Mouse (Mus musculus): ENCODE results near the gene Plxdc2. TPM values are rescaled to one million over a fixed set of nuclear protein-coding genes. Genes with fewer than 3 reads are reported as not detected.

Gene Plxdc2
- total RNA-seq (2021) = 10 to 100 TPM; 24.3 to 26.4 TPM
- long read RNA-seq, experiment 1, full-length matches to known transcripts = 21 of 23 reads
- long read RNA-seq, experiment 1, partial matches to known transcripts = 0 of 23 reads
- long read RNA-seq, experiment 1, other reads (novel, unspliced or antisense) = 2 of 23 reads
- long read RNA-seq, experiment 2, full-length matches to known transcripts = 29 of 30 reads
- long read RNA-seq, experiment 2, partial matches to known transcripts = 0 of 30 reads
- long read RNA-seq, experiment 2, other reads (novel, unspliced or antisense) = 1 of 30 reads

- intact Hi-C loops (cut with DNase I) = loop anchor here (2.0 to 5.0 kb wide), 4 partner anchors 556 to 1059 kb away; no protein-coding TSS in a partner anchor
- peak; percentile 72 to 75 for DNase-seq
Observed at GRCm38 (mm10) chr2:16356106-16356818, at the start of gene Plxdc2. Gene Plxdc2 (plus strand): TSS chr2:16356304.

DNA sequence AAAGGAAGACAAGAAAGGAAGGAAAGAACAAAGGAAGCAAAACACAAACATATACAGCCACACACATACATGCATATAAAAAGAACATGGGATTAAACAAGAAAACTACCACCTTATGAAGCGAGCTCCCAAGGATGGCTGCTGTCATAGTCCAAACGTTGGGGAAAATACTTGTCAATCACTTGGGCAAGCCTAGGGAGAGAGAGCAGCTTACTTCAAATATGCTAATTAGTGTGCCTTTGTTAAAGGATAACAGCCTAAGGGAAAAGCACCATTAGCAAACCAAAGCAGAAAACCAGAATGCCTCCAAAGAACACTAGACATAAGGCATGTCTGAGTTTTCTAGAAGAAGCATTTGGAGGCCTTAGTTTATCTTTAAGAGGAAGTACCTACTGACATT is 45.7 kb upstream of the Plxdc2 start:
- no peak for DNase-seq
- intact Hi-C loops (cut with DNase I) = no loop called here

DNA sequence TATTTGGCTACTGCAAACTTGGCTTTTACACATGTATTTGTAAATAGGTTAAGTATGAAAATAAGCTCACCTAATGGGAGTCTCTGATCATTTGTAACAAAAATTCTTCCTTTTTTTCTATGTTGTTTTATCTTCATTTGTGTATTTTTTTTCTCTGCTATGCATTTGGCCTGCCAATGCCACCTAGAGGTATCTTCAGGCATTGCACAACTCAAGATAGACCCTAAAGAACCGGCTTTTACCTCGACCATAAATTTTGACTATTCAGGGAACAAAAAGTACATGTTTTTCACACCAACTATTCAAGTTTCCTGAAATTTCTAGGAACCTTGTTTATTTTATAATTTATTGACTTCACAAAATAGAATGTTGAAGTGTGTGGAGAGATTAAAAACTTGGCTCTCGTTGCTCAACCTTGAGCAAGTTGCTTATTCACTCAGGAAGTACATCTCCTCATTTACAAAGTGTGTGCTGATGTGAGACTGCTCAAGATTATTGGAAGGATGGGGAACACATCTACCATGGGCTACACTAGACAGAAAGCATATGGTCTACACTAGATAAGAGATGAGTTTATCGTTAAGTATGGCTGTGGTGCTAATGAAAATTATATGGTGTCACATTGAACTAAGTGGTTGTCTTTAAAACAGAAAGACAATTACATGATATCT is 43.6 kb upstream of the Plxdc2 start:
- DNase-seq = peak in 1 of 2 experiments; percentile 11
- intact Hi-C loops (cut with DNase I) = no loop called here

- DNase-seq = no peak
- intact Hi-C loops (cut with DNase I) = no loop called here
Observed at GRCm38 (mm10) chr2:16335194-16335781, 20.8 kb upstream of the Plxdc2 start.

GRCm38 (mm10) chr2:16344564-16344963 is 11.5 kb upstream of the Plxdc2 start:
- DNase-seq = no peak
- intact Hi-C loops (cut with DNase I) = no loop called here

DNA sequence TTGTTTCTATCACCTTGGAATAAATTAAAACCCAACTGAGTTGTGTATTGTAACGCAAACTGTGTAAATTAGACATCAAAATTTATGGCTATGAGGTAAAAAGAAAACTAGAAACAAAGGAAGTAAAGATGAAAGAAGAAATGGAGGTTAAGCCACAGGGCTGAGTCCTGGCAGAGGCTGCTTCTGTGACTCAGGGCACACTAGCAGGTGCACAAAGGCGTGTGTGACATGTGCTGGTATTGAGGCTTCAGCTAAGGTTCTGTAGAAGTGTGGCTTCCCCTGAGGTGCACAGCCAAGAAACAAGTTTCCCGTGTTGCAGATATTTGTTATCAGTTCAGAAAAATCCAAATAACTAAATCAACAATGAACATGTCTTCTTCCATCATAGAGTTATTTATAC is 5.0 kb upstream of the Plxdc2 start:
- no peak for DNase-seq
- intact Hi-C loops (cut with DNase I) = no loop called here

DNA sequence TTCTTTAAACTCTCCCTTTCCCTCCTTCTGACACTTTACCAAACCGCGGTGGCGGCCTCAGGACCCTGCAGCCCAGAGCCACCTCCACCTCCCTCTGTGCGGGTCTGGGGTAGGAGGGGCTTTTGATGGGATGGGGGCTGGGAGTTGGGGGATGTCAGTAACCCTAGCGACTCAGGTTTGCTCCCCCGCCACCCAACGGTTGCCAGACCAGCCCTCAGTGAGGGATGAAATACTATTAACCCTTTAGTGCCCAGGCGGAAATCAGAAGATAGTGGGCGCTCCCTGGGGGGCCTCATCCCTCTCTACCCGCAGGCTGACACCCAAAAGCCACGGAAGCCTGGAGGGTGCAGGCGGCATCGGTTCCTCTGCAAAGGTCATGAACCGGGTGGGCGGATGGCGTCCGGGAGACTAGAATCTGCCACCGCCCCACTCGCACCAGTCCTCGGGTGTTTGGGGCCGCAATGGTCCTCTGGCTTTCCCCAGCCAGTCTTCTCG is 446 bp upstream of the Plxdc2 start:
- intact Hi-C loops (cut with DNase I) = loop anchor here (2.0 to 5.0 kb wide), 4 partner anchors 557 to 1059 kb away; no protein-coding TSS in a partner anchor
- no peak for DNase-seq

DNA sequence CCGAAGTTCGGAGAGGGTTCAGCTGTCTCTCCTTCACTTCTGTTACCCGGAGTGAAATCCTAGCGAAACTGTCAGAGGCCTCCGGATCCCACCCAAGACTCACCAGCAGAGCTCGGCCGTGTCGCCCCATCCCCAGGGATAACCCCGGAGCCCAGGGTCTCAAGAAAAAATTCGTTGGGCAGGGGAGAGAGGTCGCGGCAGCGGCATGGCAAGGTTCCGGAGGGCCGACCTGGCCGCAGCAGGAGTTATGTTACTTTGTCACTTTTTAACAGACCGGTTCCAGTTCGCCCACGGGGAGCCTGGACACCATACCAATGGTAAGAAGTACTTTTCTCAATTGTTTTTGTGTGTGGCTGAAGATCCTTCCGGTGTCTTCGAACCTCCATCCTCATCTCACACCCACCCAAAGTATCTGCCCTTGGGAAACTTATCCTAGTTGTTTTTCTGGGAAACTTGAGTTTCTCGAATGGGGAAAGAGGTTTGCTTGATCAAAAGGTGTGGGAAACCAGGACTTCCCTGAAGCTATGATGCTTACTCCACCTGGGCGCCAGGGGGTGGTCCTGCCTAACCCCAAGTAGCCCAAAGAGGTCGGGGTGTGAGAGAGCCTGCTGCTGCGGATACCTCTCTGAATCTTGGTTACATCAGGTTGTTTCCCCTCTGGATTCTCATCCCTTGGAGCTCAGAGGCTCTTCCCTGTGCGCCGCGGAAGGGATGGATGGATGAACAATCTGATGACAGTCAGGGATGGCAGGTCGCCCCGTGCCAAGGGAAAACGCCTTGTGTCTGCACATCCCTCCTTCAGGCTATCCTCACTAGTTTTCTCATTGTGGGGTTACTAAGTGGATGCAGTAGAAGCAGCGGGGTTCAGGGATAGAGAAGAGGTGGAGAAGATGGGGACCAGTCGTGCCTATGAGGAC is 1.1 kb downstream of the Plxdc2 start:
- intact Hi-C loops (cut with DNase I) = loop anchor here (2.0 to 5.0 kb wide), 4 partner anchors 555 to 1058 kb away; no protein-coding TSS in a partner anchor
- DNase-seq = peak; percentile 16 to 17

DNA sequence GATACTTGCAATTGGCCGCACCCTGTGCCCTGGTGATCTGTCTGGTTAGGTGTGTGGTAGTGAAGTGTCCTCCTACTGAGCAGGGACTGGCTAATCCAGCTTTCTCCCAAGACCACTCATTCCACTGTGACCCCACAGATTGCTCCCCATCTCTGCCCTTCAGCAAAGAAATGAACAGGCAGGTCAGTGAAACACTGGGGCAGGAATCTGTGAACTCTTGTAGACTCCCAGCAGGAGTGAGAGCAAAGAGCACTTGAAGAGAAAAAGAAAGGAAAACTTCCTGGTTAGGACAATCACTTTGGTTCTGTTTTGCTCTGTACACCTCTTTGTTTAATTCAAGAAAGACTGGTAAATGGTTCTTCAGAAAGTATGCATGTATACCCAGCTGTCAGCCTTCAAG is 1.8 kb downstream of the Plxdc2 start:
- intact Hi-C loops (cut with DNase I) = loop anchor here (2.0 to 5.0 kb wide), 4 partner anchors 554 to 1057 kb away; no protein-coding TSS in a partner anchor
- no peak for DNase-seq

GRCm38 (mm10) chr2:16359341-16359928 is 3.3 kb downstream of the Plxdc2 start:
- DNase-seq = peak in 1 of 2 experiments; percentile 26

DNA sequence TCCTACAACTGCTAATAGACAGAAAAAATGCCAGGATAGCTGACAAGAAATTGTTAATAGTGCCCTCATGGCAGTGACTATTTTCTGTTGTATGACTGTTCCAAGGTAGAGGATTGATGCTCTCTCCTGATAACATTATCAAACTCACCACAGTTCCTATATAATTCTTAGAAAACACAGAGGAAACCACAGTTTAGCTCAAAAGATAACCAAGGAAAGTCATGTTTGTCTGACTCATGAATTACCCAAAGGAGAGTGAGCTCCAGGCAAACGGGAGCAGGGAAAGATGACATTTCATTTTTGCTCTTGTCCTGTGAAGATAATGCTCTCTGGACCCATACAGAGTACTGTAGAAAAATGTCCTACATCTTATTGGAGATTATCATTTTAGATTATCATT is 8.6 kb downstream of the Plxdc2 start:
- intact Hi-C loops (cut with DNase I) = no loop called here
- no peak for DNase-seq

More at GRCm38 (mm10) chr2:16359341-16359928, 3.3 kb downstream of the Plxdc2 start:
- intact Hi-C loops (cut with DNase I) = loop anchor here (5.0 kb wide), 3 partner anchors 553 to 968 kb away; no protein-coding TSS in a partner anchor

DNA sequence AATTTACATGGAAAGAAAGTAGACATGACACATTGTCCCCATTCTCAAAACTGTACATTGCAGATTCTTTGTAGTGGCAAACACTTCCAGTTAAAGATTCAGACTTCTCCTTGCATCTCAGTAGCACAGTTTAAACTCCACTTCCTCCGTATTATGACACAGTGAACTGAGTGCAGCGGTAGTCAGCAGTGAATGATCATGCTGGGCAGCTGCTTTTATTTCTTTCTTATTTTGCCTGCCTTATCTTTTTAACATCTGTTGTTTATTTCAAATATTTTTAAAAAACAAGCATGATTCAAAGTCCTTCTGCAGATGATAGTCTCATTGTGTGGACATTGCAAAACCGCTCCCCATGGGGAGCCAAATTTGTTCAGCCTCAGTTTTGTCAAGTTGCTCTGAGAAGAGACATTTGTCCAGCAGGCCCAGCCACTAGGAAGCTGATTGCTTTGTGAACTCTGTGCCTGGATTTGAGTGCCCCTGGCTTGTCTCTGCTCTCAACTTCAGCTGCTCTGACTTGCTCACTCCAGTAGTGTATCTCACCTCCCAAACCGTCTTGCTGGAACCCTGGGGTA is 9.8 kb downstream of the Plxdc2 start:
- intact Hi-C loops (cut with DNase I) = no loop called here
- DNase-seq = peak; percentile 25 to 32

- no peak for DNase-seq
- intact Hi-C loops (cut with DNase I) = no loop called here
Observed at GRCm38 (mm10) chr2:16370419-16370818, 14.3 kb downstream of the Plxdc2 start.

GRCm38 (mm10) chr2:16374288-16374687 is 18.2 kb downstream of the Plxdc2 start:
- intact Hi-C loops (cut with DNase I) = no loop called here
- DNase-seq = no peak

DNA sequence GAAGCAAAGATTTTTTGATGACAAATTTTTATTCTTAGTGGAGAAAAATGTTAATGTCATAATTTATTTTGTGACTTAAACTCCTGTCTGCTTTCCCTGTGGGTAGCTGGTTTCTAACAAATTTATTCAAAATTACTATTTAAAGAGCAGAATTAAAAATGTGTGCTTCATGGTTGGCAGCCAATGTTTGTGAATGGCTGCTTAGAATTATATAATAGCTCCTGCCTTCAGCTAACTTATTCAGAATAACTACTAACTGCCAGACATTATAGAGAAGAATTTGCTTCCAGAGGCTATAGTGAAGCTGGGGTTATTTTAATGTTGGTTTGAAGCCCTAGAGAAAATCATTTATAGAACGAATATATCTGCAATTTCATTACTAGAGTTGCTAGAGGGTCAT is 30.1 kb downstream of the Plxdc2 start:
- no peak for DNase-seq
- intact Hi-C loops (cut with DNase I) = no loop called here

- intact Hi-C loops (cut with DNase I) = no loop called here
- DNase-seq = no peak
Observed at GRCm38 (mm10) chr2:16386692-16387091, 30.6 kb downstream of the Plxdc2 start.

DNA sequence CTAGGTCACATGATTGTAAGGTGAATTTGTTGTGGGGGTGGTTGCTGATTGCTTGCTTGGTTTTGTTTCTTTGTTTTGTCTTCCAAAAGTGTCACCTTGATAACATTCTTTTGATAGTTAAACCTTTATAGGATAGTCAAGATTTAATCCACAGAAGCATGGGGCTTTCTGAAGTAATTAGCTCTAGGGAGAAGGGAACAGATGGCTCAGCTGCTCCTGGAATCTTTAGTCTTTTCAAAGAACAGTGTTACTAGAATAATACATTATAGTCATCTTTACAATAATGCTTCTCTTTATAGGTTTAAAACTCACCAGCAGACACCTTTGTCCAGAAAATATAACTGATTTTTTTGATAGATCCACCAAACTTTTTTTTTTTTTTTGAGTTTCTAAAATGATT is 31.7 kb downstream of the Plxdc2 start:
- intact Hi-C loops (cut with DNase I) = no loop called here
- DNase-seq = no peak

- intact Hi-C loops (cut with DNase I) = no loop called here
- DNase-seq = no peak
Observed at GRCm38 (mm10) chr2:16397501-16397900, 41.4 kb downstream of the Plxdc2 start.

DNA sequence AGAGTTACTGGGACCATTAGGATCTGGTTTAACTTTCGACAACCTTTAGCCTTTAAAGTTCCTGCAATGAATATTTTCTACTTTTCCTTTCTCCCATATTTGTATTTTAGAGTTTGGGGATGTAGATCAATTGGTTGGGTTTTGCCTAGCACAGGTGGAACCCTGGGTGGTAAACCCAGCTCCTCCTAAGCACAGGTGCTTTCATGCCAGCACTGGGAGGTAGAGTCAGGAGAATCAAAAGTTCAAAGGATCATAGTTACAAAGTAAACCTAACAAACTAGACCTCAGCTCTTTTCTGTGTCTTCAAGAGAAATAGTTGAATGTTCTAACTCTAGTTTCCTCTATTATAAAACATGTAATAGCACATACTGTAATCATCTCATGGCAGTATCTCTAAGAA is 41.9 kb downstream of the Plxdc2 start:
- DNase-seq = no peak
- intact Hi-C loops (cut with DNase I) = no loop called here
